Mouse (Mus musculus) layer of hippocampus, adult 9-11 months (tissue): ENCODE data around the gene Atg3.

Experiments
- DNase-seq: peaks from one replicate; pipeline ENCODE4 v3.0.0; 2022

Gene Atg3

GRCm38 (mm10) chr16:45204859-45205670, 46.5 kb downstream of the Atg3 start:
- DNase-seq = no peak

- no peak for DNase-seq
Measured at GRCm38 (mm10) chr16:45222016-45222415, 63.4 kb downstream of the Atg3 start.

DNA sequence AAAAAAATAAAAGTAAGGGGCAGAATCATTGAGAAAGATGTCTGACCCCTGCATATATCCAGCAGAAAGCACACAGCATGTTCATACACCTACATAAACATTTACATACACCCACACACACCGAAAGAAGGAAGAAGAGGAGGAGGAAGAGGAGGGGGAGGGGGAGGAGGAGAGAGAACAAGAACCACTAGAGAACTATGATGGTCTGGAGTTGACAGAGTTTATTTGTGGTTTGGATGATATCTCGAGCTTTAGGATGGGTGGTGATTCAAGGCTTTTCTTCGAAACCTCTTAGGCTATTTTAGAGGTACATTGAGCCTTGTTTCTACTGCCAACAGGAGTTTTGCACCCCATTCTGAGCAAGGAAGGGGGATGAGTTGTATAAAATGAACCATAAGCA, 64.2 kb downstream of the Atg3 start:
- DNase-seq = no peak

GRCm38 (mm10) chr16:45223648-45224388, 65.2 kb downstream of the Atg3 start, which contains the start of gene Btla:
TSS of gene Btla (plus strand) at chr16:45224315.
- no peak for DNase-seq

DNA sequence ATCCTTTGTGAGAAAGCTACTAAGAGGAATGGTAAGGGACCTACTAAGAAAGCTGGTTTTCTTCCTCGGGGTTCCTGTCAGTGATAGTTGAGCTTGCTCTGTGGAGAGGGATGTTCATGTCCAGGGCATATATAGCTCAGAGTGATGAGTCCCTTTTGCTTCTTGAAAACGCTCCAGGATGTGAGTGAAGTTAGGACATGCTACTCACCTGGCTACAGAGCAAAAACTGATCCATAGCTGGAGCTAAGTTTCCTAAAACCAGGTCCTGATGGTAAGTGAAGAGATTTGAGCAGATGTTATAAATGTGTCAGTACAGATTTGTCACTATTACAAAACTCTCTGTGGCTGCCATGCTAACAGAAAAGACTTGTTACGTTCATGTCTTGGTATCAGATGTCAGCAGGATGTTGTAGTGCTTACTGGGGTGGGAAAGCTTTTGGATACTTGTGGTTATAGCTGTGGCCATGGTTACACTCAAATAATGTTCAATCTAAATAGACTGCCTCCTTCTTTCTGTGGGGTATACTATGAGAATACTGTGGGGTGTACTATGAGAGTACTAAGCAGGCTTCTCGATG, 65.9 kb downstream of the Atg3 start:
- no peak for DNase-seq

GRCm38 (mm10) chr16:45227002-45227401, 68.4 kb downstream of the Atg3 start:
- no peak for DNase-seq

- no peak for DNase-seq
Measured at GRCm38 (mm10) chr16:45231296-45231695, 72.7 kb downstream of the Atg3 start.

DNA sequence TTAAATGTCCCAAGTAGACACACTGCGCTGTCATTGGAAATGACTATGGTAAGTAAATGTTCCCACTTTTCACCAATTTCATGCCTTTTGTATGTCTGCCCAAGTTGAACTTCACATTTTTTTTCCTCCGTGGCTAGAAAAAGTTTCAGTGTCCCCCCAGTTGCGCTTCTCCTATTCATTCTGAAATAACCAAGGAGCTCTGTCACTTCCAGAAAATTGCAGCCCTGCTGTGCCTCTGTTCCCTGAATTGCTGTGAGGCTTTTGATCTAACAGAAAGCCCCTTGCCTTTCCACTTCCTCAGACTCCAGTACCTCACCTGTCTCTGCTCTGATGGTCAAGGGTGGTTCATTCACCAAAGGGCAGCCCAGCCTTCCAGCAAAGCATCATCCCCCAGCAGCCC, 74.4 kb downstream of the Atg3 start:
- no peak for DNase-seq
